Mouse (Mus musculus) spleen, adult 2 months (tissue): Measurements from ENCODE around the gene Lpin2.

Experiments used
- CTCF ChIP-seq: fragments of 200-500 bp; IDR thresholded peaks from 2 replicates; pipeline ENCODE4 v1.5.1; 2011; ENCODE audit warnings: mild to moderate bottlenecking, inconsistent platforms; ENCODE audit not compliant: insufficient read depth, insufficient read length, insufficient replicate concordance; ENCODE audit errors: extremely low read depth
- POLR2A ChIP-seq: fragments of 200-500 bp; IDR thresholded peaks from 2 replicates; pipeline ENCODE4 v1.6.1; 2011; ENCODE audit warnings: low read depth, low read length, inconsistent platforms

DNA sequence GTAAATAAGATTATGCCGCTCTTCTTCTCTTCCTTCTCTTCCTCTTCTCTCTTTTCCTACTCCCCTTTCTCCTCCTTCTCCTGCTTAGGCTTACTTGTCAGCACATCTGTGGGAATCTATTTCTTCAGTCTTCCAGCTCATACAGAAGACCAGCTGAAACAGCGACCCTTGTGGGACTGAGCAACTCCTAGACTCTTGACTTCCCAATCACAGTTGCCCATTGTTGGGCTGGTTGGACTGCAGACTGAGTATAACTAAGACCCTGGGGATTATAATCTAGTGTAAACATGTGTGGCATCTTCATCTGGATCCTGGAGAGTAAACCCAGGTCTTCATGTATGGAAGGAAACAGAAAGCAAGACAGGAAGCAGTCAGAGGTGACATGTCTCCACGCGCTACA, 1.8 kb upstream of the Lpin2 start:
- TF ChIP-seq CTCF = no peak
- no peak for TF ChIP-seq POLR2A
